Mouse (Mus musculus): ENCODE results near the gene Ptpn1. TPM values are rescaled to one million over a fixed set of nuclear protein-coding genes. Genes with fewer than 3 reads are reported as not detected.
A peak's percentile ranks its signal among the peaks of the same experiment; 100 is the strongest.

The Ptpn1 gene
- total RNA-seq, 1 experiment from 2014 or later = 63.6 TPM

DNA sequence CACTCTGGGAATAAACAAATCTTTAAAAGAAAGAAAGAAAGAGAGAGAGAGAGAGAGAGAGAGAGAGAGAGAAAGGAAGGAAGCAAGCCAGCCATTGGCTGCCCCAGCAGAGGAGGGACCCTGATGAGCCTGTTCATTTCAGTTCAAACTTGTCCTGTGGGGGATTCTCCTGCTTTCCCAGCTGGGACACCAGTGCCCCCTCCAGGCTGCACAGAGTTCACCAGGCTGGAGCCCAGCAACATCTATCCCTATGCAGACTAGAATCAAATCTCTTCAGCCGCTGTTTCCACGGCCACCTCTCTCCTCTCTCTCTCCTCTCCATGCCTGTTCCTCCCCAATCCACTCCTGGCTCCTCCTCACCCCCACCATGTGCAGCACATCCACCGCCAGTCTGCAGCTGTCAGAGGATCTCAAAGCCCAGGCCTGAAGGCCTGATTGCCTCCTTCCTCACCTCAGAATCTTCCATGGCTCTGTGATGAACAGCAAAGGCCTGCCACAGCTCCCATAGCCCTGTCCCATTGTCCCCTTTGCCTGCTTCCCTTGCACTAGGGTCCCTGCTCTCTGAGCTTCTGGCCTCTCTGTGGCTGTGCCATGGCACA lies 67.4 kb downstream of the Ptpn1 start:
- 0 out of 2 replicates have a peak, but pooled peaks have one; percentile 28 for ATAC-seq (replicated peaks; ENCODE audit: low read depth, poor library complexity, severe bottlenecking)

DNA sequence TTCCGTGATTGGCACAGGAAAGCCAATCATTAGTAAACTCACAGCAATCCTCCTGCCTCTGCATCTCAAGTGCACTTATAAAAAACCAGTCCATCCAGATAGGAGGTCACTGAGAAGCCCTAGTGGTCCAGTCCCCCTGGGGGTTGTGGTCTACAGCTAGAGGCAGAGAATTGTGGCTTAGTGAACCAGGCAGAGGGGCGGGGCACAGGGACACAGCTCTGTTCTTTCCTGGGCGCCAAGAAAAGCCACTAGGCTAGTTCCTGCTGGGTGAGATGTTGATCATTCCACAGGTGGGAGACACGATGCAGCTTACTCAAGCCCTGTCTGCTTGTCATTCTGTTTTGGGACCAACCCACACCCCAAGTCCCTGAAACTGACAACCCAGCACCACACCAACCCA lies 70.3 kb downstream of the Ptpn1 start:
- no peak for ATAC-seq (replicated peaks; ENCODE audit: low read depth, poor library complexity, severe bottlenecking)

DNA sequence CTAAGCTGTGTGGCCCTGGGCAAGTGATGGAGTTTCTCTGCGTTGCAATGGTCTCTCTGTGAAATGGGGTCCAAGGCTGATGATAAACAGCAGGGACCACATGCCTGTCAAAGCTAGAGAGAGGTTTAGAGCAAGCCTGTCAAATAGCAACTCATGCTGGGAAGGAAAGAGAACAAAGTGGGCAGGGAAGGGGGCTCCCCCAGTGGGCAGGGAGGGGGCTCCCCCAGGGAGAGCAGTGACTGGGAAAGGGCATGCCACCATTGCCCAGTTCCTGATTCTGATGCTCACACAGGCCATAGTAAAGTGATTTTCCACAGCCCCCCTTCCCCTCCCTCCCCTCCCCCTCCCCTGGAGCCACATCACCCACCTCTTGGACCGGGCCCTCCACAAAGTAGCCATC lies 71.0 kb downstream of the Ptpn1 start:
- ATAC-seq (replicated peaks; ENCODE audit: low read depth, poor library complexity, severe bottlenecking) = no peak

DNA sequence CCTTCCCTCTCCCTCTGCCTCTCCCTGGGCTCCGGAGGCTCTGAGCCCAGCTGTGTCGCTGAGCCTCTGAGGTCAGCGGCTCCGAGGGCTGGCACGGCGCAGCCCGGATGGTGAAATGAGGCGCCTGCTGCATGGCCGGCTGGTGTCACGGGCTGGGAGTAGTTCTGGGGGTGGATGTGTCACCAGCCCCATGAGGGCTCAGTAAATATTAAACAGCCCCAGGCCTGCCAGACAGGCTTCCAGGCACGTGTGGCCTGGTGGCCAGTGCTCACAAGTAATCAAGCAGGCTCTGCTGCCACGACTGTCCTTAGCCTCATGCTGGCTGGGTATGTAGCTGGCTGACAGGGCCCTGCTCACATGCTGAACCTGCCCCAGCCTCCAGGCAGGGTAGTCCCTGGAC lies 71.6 kb downstream of the Ptpn1 start:
- ATAC-seq (replicated peaks; ENCODE audit: low read depth, poor library complexity, severe bottlenecking) = no peak

DNA sequence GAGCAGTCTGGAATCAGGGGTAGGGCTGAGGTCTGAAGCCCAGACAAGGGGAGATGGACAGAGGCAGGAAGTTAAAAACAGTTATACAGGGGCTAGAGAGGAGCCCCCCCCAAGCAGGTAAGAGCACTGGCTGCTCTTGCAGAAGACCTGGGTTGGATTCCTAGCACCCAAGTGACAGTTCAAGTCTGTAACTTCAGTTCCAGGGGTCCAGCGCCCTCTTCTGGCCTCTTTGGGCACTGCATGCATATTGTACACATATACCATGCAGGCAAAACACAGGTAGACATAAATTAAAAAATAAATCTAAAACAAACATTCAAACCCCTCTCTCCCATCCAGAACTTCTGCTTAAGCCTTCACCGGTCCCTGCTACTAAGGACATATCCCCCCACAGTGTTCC lies 72.5 kb downstream of the Ptpn1 start:
- no peak for ATAC-seq (replicated peaks; ENCODE audit: low read depth, poor library complexity, severe bottlenecking)

DNA sequence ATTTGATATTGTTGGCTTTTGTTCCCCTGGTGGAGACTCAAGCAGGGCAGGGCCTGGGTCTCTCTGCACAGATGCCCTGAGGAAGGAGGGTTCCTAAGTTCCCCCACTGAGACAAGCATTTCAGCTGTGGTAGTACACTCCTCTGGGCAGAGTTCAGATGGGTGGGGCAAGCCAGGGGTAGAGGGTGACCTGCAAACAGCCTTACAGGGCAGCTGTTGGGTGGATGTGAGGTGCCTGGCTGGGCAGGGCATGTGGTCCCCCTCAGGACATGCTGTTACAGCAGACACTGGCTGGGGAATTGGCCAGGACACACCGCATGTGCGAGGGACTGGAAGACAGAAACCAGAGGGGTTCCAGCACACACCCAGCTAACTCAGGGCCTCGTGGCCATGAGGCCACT lies 73.1 kb downstream of the Ptpn1 start:
- ATAC-seq (replicated peaks; ENCODE audit: low read depth, poor library complexity, severe bottlenecking) = no peak

DNA sequence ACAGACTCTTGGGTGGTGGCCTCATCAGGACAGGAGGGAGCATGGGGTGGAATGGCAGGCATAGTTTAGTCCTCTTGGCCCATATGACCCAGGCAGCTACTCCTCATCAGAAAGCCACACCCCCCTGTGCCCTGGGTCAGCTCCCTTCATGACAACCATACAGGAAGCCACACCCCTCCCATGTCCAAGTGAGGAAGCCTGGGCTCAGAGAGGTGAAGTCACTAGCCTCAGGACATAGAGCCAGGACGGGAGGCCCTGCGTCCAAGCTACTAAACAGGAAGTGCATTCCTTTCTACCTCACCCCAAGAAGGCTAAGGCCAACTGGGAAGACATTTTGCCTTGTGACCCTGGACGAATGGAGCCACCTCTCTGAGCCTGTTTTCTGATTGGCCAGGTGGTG lies 73.8 kb downstream of the Ptpn1 start:
- peak; percentile 74 for ATAC-seq (replicated peaks; ENCODE audit: low read depth, poor library complexity, severe bottlenecking)

DNA sequence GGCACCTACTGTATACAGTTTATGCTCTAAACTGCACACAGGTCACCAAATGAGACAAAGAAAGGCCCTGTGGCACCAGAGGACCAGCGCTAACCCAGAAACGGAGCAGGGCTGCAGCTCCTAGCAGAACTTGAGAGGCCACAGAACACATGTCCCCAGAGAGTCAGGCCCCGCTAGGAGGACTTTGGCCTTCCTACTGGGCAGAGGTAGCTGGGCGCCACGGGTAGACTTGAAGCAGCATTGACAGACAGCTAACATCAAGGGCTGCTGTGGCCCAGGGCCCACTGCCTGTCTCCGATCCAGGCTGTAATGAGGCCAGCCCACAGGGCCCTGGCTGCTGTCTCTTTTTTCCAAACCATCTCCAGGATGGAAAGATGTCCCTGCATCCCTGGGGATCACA lies 74.6 kb downstream of the Ptpn1 start:
- no peak for ATAC-seq (replicated peaks; ENCODE audit: low read depth, poor library complexity, severe bottlenecking)

DNA sequence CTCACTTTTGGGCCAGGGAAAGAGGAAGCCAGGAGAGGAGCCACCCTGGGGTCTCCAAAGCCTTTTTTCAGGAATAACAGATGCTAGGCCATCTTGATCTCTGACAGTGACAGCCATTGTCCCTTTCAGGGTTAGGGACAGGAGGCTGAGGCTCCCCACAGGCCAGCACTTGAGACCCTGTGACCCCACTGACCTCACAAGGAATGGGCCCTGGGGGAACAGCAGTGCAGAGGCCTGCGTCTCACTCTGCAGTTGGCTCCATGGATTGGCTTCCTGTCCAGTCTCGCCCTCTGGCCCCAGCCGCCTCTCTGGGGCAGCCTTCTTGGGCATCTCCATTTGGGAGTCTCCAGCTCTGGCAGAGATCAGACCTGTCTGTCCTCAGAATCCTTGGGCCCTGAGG lies 76.3 kb downstream of the Ptpn1 start:
- ATAC-seq (replicated peaks; ENCODE audit: low read depth, poor library complexity, severe bottlenecking) = no peak

DNA sequence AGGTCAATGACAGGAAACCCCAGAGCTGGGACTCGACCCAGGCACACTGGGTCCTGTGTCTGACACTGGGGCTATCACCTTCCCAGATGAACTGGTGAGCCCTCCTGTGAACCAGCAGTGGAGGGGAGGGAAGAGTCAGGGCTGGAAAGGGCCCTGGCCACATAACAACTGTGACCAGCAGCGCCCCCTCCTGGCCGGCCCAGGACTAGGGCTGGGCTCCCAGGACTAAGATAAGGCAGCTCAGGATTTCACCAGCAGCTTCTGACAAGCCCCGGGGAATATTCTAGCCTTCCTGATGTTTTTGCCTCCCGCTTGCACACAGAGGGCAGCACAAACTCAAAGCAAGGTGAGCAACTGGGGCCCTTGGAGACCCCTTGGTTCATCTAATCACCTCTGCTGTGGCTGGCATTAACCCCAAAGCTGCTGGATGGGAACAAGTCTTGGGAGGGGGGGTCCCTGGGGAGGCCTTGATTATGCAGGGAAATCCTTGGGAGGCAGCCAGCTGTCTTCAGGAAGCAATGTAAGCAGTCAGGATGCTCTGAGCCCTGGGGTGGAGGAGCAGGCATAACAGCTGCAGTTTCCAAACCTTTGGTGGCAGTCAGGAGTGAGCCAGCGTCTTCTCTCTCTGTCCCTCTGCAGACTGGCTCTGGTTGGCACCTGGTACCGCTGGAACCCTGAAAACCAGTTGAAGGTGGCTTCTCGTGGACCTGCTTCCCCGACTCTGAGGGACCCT lies 78.2 kb downstream of the Ptpn1 start, which contains the start of gene Ripor3:
Gene Ripor3 (minus strand): TSS at position 683 of the 733 bp plus-strand sequence.
- peak; percentile 66 for ATAC-seq (replicated peaks; ENCODE audit: low read depth, poor library complexity, severe bottlenecking)

DNA sequence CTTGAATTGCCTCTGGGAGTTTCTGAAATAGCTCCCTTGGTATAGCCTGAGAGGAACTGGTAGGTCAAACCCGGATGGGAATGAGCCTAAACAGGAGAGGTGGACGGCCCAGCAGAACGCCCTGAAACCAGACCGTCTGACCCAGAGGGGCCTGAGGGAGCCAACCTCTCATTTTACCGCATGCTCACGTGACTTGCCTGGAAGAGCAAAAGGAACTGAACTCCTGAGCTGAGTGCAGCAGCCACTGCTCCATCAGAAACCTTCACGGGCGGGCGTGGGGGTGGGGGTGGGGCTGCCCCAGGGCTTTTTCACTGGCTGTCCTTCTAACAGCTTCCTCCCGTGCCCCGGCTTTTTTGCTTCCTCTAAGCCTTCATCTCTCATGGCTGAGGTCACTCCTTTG lies 79.0 kb downstream of the Ptpn1 start:
- no peak for ATAC-seq (replicated peaks; ENCODE audit: low read depth, poor library complexity, severe bottlenecking)

DNA sequence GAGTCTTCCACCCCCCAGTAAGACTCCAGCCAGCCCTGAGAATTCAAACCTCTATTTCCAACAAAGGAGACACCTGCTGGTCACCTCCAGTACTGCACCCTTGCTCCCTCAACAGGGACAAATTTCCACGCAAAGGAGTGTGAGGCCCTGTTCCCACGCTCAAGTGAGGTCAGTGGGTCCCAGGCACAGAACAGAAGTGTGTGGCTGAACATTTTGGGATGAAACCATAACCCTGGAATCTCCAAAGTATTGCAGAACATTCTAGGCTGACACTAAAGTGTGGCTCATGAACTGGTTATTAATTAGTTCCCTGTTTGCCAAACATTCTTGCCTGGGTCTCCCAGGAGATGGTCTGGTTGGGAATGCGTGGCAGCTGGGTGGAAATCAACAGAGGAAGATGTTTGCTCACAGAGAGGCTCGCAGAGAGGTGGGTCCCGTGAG lies 85.1 kb downstream of the Ptpn1 start:
- ATAC-seq (replicated peaks; ENCODE audit: low read depth, poor library complexity, severe bottlenecking) = peak; percentile 65

DNA sequence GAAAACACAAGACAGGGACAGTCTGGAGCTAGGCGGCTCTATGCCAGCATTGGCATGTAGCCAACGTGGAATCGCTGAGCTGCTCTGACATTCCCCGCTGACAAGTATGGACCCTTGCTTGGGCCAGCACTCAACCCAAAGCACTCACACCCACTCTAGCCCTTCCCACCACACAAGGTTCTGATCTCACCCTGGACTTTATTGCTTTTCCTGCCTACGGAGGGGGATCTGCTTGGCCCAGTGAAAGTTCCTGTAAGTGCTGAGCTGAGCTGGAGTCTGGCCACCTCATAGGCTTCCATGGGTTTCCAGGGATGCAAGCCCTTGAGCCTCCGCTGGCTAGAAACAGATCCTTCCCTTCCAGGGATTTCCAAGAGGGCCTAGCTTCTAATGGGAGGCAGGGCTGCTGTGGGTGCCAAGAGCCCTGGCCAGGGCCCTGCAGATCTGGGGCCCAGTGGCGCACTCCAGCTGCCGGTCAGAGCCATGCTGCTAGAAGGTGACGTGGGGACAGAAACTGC lies 87.4 kb downstream of the Ptpn1 start:
- no peak for ATAC-seq (replicated peaks; ENCODE audit: low read depth, poor library complexity, severe bottlenecking)

DNA sequence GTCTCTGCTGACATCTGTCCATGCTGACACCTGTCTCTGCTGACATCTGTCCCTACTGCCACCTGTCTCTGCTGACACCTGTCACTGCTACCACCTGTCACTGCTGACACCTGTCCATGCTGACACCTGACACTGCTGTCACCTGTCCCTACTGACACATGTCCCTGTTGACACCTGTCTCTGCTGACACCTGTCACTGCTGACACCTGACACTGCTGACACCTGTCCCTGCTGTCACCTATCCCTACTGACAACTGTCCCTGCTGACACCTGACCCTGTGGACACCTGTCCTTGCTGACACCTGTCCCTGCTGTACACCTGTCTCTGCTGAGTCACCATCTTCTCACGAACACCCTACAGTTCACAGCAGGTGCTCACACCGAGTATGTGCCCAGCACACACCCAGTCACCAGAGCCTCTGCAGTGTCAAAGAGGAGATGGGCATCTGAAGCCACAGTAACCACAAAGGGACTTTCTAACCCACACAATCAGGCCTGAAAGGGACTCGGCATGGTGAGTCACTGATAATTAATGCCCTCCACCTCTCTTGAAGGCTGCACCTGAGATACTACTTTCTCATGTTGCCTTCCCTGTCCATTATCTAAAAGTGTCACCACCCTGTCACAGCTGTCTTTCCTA lies 92.0 kb downstream of the Ptpn1 start:
- peak; percentile 36; the same call in 1 of the 2 replicates for ATAC-seq (replicated peaks; ENCODE audit: low read depth, poor library complexity, severe bottlenecking)

DNA sequence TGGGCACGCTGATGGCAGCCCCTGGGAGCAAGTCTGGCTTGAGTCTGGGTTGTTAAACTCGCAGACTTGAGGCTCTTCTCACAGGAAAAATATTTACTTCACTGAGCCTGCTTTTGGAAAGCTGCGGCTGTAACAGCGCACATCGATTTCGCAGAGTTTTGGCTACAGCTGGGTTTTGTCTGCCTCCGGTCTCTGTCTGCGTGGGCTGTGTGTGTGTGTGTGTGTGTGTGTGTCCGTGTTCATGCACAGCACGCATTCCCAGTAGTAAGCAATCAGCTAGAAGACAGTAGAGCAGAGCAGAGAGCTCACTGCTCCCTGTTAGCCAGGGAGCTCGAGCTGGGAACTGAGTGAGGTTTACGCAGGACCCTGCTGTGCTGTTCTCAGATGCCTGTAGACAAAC lies 93.3 kb downstream of the Ptpn1 start:
- ATAC-seq (replicated peaks; ENCODE audit: low read depth, poor library complexity, severe bottlenecking) = no peak

DNA sequence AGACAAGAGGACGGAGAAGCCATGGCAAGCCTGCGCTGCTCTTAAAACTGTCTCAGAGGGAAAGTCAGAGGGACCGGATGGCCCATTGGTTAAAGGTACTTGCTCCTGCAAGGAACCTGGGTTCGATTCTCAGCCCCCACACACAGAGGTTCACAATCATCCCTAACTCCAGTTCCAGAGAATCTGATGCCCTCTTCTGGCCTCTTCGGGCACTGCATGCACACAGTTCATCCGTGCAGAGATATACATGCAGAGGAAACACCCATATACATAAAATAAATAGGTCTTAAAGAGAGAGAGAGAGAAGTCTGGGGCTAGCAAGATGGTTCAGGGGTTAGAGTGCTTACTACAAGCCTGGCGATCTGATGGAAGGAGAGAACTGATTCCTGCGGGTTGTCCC lies 94.0 kb downstream of the Ptpn1 start:
- no peak for ATAC-seq (replicated peaks; ENCODE audit: low read depth, poor library complexity, severe bottlenecking)

DNA sequence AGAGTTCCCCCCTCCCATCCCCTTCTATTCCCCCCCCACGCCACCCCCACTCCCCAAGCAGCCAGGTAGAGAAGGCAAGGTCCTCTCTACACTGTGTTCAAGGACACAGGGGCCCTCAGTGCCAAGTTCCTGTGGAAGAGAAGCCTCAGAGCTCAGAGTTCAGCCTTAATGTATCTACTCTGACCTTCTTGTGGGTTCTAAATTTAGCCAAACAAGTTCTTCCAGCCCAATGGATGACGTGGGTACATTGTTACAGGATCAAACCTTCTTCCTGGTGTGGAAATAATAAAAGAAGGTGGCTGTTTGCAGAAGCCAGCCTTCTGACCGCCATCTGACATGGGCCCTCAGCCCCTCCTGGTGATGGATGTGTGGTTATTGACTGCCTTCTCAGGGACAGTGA lies 94.6 kb downstream of the Ptpn1 start:
- ATAC-seq (replicated peaks; ENCODE audit: low read depth, poor library complexity, severe bottlenecking) = peak; percentile 36

DNA sequence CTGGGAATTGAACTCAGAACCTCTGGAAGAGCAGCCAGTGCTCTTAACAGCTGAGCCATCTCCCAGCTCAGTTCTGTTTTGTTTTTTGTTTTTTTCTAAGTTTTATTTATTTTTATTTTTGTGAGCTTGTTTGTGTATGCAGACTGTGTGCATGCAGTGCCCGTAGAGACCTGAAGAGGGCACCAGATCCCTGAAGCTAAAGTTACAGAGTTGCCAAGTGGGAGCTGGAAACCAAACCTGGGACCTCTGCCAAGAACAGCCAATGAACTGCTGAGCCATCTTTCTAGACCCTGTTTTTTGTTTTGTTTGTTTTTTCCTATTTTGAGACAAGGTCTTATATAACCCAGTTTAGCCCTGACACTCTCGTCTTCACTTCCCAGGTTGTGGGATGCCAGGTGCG lies 96.5 kb downstream of the Ptpn1 start:
- no peak for ATAC-seq (replicated peaks; ENCODE audit: low read depth, poor library complexity, severe bottlenecking)
